Mouse (Mus musculus) liver, embryonic 14.5 days (tissue): ENCODE data around the gene Sgms1. TPM values are rescaled to one million over a fixed set of nuclear protein-coding genes. Genes with fewer than 3 reads are reported as not detected.

Experiments used
- ATAC-seq: fragments of 200-750 bp; cut with Nextera tagmentation; 2 replicates; pipeline ENCODE4 v1.8.0; 2017; ENCODE audit warnings: moderate number of reproducible peaks, mild to moderate bottlenecking, moderate library complexity; ENCODE audit not compliant: insufficient read depth
- DNase-seq, 3 experiments: peaks; one replicate each; pipeline ENCODE4 v3.0.0-alpha.2; 2012 to 2013; ENCODE audit warnings: low read depth in 3 of 3, low spot score in 3 of 3
- H3K27ac ChIP-seq: fragments of 300-500 bp; sonication (generic); 2 replicates; pipeline ENCODE4 v1.5.1; 2014; ENCODE audit warnings: moderate library complexity, mild to moderate bottlenecking, control low read depth, inconsistent platforms
- H3K27me3 ChIP-seq: fragments of 300-500 bp; sonication (generic); 2 replicates; pipeline ENCODE4 v1.6.1; 2014; ENCODE audit warnings: mild to moderate bottlenecking, low read length, moderate library complexity; ENCODE audit not compliant: control insufficient read depth, insufficient read depth
- H3K36me3 ChIP-seq: fragments of 300-500 bp; sonication (generic); replicated peaks from 2 replicates; pipeline ENCODE4 v1.6.1; 2014; ENCODE audit warnings: low read depth; ENCODE audit not compliant: control insufficient read depth, insufficient read depth
- H3K4me1 ChIP-seq, 2 experiments: fragments of 200-500 bp in 1 of 2; fragments of 300-500 bp in 1 of 2; sonication (generic) in 1 of 2; replicated peaks; 2 replicates each; pipeline ENCODE4 v1.6.1; 2012 to 2014; ENCODE audit warnings: antibody characterized with exemption in 1 of 2, inconsistent platforms in 1 of 2, low read length in 1 of 2; ENCODE audit not compliant: control insufficient read depth in 2 of 2, insufficient read depth in 2 of 2
- H3K4me2 ChIP-seq: fragments of 300-500 bp; sonication (generic); 2 replicates; pipeline ENCODE4 v1.6.1; 2014; ENCODE audit warnings: low read depth, mild to moderate bottlenecking, control low read depth, moderate library complexity
- H3K4me3 ChIP-seq, 2 experiments: fragments of 200-500 bp in 1 of 2; fragments of 300-500 bp in 1 of 2; sonication (generic) in 1 of 2; 2 replicates each; pipeline ENCODE4 v1.5.1; 2012 to 2014; ENCODE audit warnings: low read depth in 2 of 2, low read length in 2 of 2, mild to moderate bottlenecking in 2 of 2, control low read depth in 1 of 2, inconsistent platforms in 1 of 2, moderate library complexity in 1 of 2; ENCODE audit not compliant: insufficient read depth in 1 of 2
- H3K9ac ChIP-seq: fragments of 300-500 bp; sonication (generic); replicated peaks from 2 replicates; pipeline ENCODE4 v1.6.1; 2014; ENCODE audit warnings: mild to moderate bottlenecking, control low read depth, moderate library complexity
- H3K9me3 ChIP-seq: fragments of 300-500 bp; sonication (generic); 2 replicates; pipeline ENCODE4 v1.6.1; 2016; ENCODE audit warnings: low read length, mixed read lengths; ENCODE audit not compliant: control insufficient read depth
- CTCF ChIP-seq: IDR thresholded peaks from 2 replicates; pipeline ENCODE4 v1.5.1; 2016; ENCODE audit warnings: antibody characterized with exemption, low read depth, control low read depth
- EP300 ChIP-seq: IDR thresholded peaks from 2 replicates; pipeline ENCODE4 v1.6.1; 2016; ENCODE audit warnings: antibody characterized with exemption, low read depth
- WGBS: fragments of 180-500 bp; shearing (Covaris S2); extraction: QIAGEN DNeasy Blood & Tissue Kit; methylation state at CpG from one replicate; pipeline ENCODE4 v1.1.7; 2014; ENCODE audit not compliant: insufficient replicate concordance; 5-methylcytosine and 5-hydroxymethylcytosine counted together
- polyA plus RNA-seq, 2 experiments: library from polyadenylated mRNA; depleted of rRNA in 1 of 2; stranded (reverse) in 1 of 2; unstranded in 1 of 2; fragments of >200 nt; fragmentation: Nextera tagmentation in 1 of 2; extraction: Ambion mirVana in 1 of 2; gene quantifications; 2 replicates each; pipeline versions ENCODE4 v1.2.1 to v1.2.3; 2012 to 2014

Gene Sgms1
- polyA plus RNA-seq, 2 experiments: 17.3 to 19.2 TPM

DNA sequence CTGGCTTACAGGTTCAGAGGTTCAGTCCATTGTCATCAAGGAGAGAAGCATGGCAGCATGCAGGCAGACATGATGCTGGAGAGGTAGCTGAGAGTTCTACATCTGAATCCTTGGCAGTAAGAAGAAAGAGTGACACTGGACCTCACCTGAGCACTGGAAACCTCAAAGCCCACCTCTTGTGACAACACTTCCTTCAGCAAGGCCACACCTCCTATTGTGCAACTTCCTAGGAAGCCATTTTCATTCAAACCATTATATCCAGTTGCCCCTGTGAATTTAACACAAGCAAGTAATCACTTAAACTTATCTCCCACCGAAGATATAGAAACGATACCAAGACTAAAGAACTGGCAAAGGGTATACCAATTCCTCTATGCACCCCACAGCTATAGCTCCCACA lies 129.7 kb downstream of the Sgms1 start:
- Histone ChIP-seq H3K9me3 (no peaks in the 10 kb centered on the region), H3K27me3 (no peaks in the 10 kb centered on the region), H3K4me2 (no peak overlapping the region), H3K4me3 (no peak overlapping the region), H3K4me1 (peaks cover 44 to 66% of the 10 kb centered on the region in 2 experiments), H3K36me3 (no peaks in the 10 kb centered on the region), H3K9ac (no peak overlapping the region), H3K27ac (no peak overlapping the region)
- no peak for ATAC-seq
- no peak for DNase-seq
- 76% methylated on average over 2 of the region's 2 CpGs for WGBS
- TF ChIP-seq CTCF (no peak), EP300 (no peak)

DNA sequence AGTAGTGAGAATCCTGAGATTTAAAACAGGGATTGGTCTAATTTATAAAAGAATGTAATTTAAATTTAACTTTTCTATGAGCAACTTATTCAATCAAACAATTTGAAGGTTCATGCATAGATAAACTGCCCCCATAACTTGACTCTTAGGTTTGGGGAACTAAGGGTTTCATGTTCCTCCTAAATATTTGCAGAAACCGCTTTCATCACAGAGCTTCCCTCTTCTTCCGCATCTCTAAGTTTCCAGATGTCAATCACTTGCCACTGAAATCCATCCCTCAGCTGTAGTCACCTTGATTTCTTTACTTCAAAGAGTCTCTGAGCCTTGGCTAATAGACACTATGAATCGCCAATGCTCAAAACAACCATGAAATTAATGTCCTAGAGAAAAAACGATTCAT lies 130.5 kb downstream of the Sgms1 start:
- TF ChIP-seq EP300 (no peak), CTCF (no peak)
- Histone ChIP-seq H3K9me3 (no peaks in the 10 kb centered on the region), H3K27ac (no peak overlapping the region), H3K4me3 (no peak overlapping the region), H3K4me2 (no peak overlapping the region), H3K4me1 (peaks cover 44 to 62% of the 10 kb centered on the region in 2 experiments), H3K27me3 (no peaks in the 10 kb centered on the region), H3K36me3 (no peaks in the 10 kb centered on the region), H3K9ac (no peak overlapping the region)
- 72% methylated on average over 4 of the region's 4 CpGs for WGBS
- DNase-seq (no peak), ATAC-seq (no peak)

DNA sequence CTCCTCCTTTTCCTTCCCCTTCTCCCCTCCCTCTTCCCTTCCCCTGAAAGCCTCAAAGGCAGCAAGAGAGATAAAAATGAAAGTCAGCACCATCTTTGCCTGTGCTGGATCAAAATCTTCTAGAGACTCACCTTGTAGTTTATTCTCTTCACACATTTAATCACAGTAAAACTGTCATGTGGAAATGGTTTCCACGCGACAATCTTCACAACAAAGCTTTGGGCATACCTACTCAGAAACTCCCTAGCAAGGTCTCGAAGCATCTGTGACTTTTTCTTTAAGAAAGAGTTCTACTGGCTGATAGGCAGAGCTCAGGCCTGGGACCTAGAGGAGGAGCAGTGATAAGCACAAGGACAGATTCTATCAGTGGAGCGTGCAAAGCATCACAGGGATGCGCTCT lies 131.4 kb downstream of the Sgms1 start:
- peaks cover 46 to 63% of the 10 kb centered on the region in 2 experiments for H3K4me1 ChIP-seq
- no peak for DNase-seq
- 20% methylated on average over 5 of the region's 5 CpGs for WGBS
- no peak overlapping the region for H3K9ac ChIP-seq
- TF ChIP-seq CTCF (no peak), EP300 (no peak)
- H3K27ac ChIP-seq: no peak overlapping the region
- no peak overlapping the region for H3K4me3 ChIP-seq
- ATAC-seq: no peak
- no peak overlapping the region for H3K4me2 ChIP-seq
- H3K36me3 ChIP-seq: no peaks in the 10 kb centered on the region
- H3K27me3 ChIP-seq: no peaks in the 10 kb centered on the region
- H3K9me3 ChIP-seq: no peaks in the 10 kb centered on the region

DNA sequence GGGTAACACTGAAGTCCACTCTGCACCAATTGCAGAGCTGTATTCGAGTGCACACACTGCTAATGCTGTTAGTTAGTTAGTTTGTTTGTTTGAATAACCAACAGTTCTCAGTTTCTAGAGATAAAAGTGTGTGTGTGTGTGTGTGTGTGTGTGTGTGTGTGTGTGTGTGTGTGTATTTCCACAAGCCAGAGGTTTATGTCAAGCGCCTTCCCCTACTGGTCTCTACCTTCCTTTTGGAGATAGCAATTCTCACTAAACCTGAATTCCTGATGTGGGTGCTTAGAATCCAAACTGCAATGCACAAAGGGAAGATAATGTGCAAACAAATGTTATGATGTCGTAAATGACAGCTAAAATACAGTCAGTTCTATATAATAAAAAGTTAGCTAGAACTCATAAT lies 131.9 kb downstream of the Sgms1 start:
- Histone ChIP-seq H3K27ac (no peak overlapping the region), H3K9ac (no peak overlapping the region), H3K4me2 (no peak overlapping the region), H3K4me1 (peaks cover 51 to 65% of the 10 kb centered on the region in 2 experiments), H3K4me3 (no peak overlapping the region), H3K27me3 (no peaks in the 10 kb centered on the region), H3K36me3 (no peaks in the 10 kb centered on the region), H3K9me3 (no peaks in the 10 kb centered on the region)
- DNase-seq (no peak), ATAC-seq (no peak)
- TF ChIP-seq CTCF: no peak
- no peak for TF ChIP-seq EP300
- 53% methylated on average over 3 of the region's 3 CpGs for WGBS

DNA sequence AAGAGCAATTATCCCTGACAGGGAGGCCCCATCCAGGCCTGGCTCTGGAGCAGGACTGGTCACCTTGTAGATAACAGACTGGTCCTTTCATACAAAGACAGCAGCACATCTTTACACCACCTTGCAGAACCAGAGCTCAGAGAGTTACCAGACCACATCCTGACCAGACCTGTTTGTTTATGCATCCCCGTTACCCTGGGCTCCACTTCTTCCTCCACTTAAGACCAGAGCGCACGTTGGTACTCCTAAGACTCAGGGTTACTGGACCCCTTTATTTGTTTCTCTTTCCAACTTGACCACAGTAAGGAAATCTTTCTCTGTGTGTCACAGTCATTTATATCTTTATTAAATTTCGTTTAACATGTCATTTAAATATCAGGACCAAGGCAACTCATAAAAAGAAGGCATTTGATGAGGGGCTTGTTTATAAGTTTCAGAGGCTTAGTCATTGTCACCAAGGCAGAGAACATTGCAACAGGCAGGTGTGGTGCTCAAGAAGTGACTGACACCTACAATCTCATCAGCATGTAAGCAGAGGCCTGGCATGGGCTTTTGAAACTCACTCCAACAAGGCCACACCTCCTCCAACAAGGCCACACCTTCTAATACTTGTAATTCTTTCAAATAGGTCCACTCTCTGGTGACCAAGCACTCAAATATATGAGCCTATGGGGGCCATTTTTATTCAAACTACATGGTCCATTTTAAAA lies 132.7 kb downstream of the Sgms1 start:
- Histone ChIP-seq H3K4me1 (peaks cover 55 to 69% of the 10 kb centered on the region in 2 experiments), H3K27ac (no peak overlapping the region), H3K36me3 (no peaks in the 10 kb centered on the region), H3K4me3 (no peak overlapping the region), H3K4me2 (no peak overlapping the region), H3K9me3 (no peaks in the 10 kb centered on the region), H3K9ac (no peak overlapping the region), H3K27me3 (no peaks in the 10 kb centered on the region)
- ATAC-seq (0 out of 2 replicates have a peak, but pooled peaks have one; percentile 29), DNase-seq (no peak)
- TF ChIP-seq EP300 (no peak), CTCF (no peak)
- 67% methylated on average over 4 of the region's 4 CpGs for WGBS
